Mouse (Mus musculus) stomach, embryonic 14.5 days (tissue): Measurements from ENCODE around the gene Hnrnph3. TPM values are rescaled to one million over a fixed set of nuclear protein-coding genes. Genes with fewer than 3 reads are reported as not detected.

ENCODE experiments used
- ATAC-seq: fragments of 200-750 bp; cut with Nextera tagmentation; 2 replicates; pipeline ENCODE4 v1.8.0; 2017; ENCODE audit warnings: low read depth, moderate TSS enrichment; ENCODE audit not compliant: insufficient number of reproducible peaks, insufficient read depth, low FRiP score
- H3K27ac ChIP-seq: fragments of 300-500 bp; sonication (generic); 2 replicates; pipeline ENCODE4 v1.5.1; 2014; ENCODE audit warnings: mild to moderate bottlenecking, low read length, moderate library complexity, mixed read lengths
- H3K27me3 ChIP-seq: fragments of 300-500 bp; sonication (generic); 2 replicates; pipeline ENCODE4 v1.6.1; 2014; ENCODE audit warnings: low read length, control low read depth, mixed read lengths; ENCODE audit not compliant: control insufficient read depth, insufficient read depth
- H3K36me3 ChIP-seq: fragments of 300-500 bp; sonication (generic); 2 replicates; pipeline ENCODE4 v1.6.1; 2014; ENCODE audit warnings: mild to moderate bottlenecking, control low read depth, low read length, moderate library complexity, mixed read lengths; ENCODE audit not compliant: control insufficient read depth, insufficient read depth
- H3K4me1 ChIP-seq: fragments of 300-500 bp; sonication (generic); 2 replicates; pipeline ENCODE4 v1.6.1; 2014; ENCODE audit warnings: low read length, control low read depth, mixed read lengths; ENCODE audit not compliant: control insufficient read depth, insufficient read depth
- H3K4me2 ChIP-seq: fragments of 300-500 bp; sonication (generic); replicated peaks from 2 replicates; pipeline ENCODE4 v1.6.1; 2014; ENCODE audit warnings: low read depth, low read length, control low read depth
- H3K4me3 ChIP-seq: fragments of 300-500 bp; sonication (generic); 2 replicates; pipeline ENCODE4 v1.5.1; 2014; ENCODE audit warnings: low read depth, low read length, control low read depth
- H3K9ac ChIP-seq: fragments of 300-500 bp; sonication (generic); replicated peaks from 2 replicates; pipeline ENCODE4 v1.6.1; 2014; ENCODE audit warnings: low read depth, mild to moderate bottlenecking, control low read depth, low read length, moderate library complexity, mixed read lengths
- H3K9me3 ChIP-seq: fragments of 300-500 bp; sonication (generic); 2 replicates; pipeline ENCODE4 v1.6.1; 2016; ENCODE audit warnings: low read depth, low read length, control low read depth; ENCODE audit not compliant: control insufficient read depth
- WGBS: fragments of 180-500 bp; shearing (Covaris S2); extraction: QIAGEN DNeasy Blood & Tissue Kit; methylation state at CpG from one replicate; pipeline ENCODE4 v1.1.7; 2014; 5-methylcytosine and 5-hydroxymethylcytosine counted together
- polyA plus RNA-seq: library from polyadenylated mRNA; unstranded; fragments of >200 nt; fragmentation: Nextera tagmentation; extraction: Ambion mirVana; gene quantifications from 2 replicates; pipeline ENCODE4 v1.2.1, GENCODE M21; 2014

Hnrnph3 gene
- polyA plus RNA-seq, 1 experiment from 2014 or later = 75.0 TPM

DNA sequence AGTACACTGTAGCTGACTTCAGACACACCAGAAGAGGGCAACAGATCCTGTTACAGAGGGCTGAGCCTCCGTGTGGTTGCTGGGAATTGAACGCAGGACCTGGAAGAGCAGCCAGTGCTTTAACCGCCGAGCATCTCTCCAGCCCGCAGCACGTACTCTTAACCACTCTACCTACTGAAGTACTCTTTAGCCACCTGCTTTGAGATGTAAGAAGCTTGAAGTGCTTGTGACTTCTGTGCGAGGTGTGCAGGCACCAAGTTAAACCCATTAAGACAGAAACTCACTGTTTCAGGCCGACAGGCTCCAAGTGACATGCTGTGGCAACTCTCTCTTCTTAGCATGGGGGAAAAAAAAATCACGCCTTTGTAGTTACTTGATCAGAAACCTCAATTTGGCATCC, 9.8 kb downstream of the Hnrnph3 start:
- Histone ChIP-seq H3K27ac (no peak overlapping the region), H3K4me1 (no peaks in the 10 kb centered on the region), H3K27me3 (no peaks in the 10 kb centered on the region), H3K9me3 (no peaks in the 10 kb centered on the region), H3K9ac (no peak overlapping the region), H3K4me2 (no peak overlapping the region), H3K36me3 (peaks cover 75% of the 10 kb centered on the region), H3K4me3 (no peak overlapping the region)
- ATAC-seq = no peak
- 89% methylated on average over 9 of the region's 9 CpGs for WGBS

DNA sequence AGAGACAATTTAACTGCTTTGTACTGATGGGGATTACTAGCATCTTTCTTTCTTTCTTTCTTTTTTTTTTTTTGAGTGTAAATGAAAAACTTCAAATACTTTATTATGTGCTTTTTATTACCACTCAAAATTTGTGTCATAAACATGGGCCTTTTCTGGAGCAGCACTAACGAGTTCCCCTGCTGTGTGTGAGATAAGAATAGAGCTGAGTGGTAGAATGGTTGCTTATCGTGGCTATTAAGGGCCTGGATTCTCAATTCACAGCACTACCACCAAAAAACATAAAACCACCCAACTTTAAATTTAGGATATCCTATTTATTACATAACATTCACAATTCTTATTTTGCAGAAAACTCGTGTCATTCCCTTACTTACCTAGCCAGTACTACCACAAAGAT, 10.5 kb downstream of the Hnrnph3 start:
- H3K36me3 ChIP-seq = peaks cover 80% of the 10 kb centered on the region
- no peaks in the 10 kb centered on the region for H3K27me3 ChIP-seq
- no peak overlapping the region for H3K4me3 ChIP-seq
- no peak overlapping the region for H3K4me2 ChIP-seq
- H3K27ac ChIP-seq = no peak overlapping the region
- H3K9me3 ChIP-seq = no peaks in the 10 kb centered on the region
- 79% methylated on average over 3 of the region's 3 CpGs for WGBS
- H3K9ac ChIP-seq = no peak overlapping the region
- H3K4me1 ChIP-seq = no peaks in the 10 kb centered on the region
- ATAC-seq = no peak

DNA sequence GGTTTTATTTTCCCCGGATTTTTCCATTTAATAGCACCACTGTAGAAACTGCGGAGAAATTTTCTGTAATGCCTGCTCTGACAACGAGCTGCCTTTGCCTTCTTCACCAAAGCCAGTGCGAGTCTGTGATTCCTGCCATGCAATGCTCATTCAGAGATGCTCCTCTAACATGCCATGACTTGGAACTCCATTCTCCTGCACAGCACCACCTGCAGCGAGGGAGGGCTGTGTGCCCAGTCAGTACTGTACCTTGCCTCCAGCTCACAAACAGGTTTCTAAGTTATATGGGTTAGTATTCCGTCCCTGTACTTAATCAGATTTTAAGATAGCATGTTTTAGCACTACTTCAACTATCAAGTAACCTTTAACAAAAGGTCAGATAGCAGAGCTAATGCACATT, 12.5 kb downstream of the Hnrnph3 start:
- H3K4me2 ChIP-seq = no peak overlapping the region
- H3K9me3 ChIP-seq = no peaks in the 10 kb centered on the region
- no peak for ATAC-seq
- H3K27me3 ChIP-seq = no peaks in the 10 kb centered on the region
- no peak overlapping the region for H3K27ac ChIP-seq
- no peak overlapping the region for H3K4me3 ChIP-seq
- 91% methylated on average over 6 of the region's 6 CpGs for WGBS
- H3K4me1 ChIP-seq = no peaks in the 10 kb centered on the region
- H3K36me3 ChIP-seq = peaks cover 85% of the 10 kb centered on the region
- H3K9ac ChIP-seq = no peak overlapping the region

DNA sequence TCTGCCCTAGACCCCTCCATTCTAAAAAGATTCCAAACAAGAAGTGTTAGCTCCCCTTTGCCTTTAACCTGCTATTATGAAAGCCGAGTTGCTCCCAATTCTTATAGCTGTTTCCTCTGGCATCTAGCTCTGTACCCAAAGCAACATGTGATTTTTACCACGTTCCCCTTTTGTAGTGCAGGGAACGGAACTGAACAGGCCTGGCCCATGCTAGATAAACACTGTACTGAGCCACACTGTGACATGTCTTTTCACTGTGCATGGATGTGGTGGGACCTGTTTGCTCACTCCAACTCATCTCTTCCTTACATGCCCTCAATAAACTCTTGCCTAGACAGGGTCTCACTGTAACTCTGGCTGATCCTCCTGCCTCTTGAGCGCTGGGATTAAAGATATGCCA, 13.7 kb downstream of the Hnrnph3 start:
- Histone ChIP-seq H3K4me1 (no peaks in the 10 kb centered on the region), H3K27ac (no peak overlapping the region), H3K4me2 (no peak overlapping the region), H3K27me3 (no peaks in the 10 kb centered on the region), H3K9ac (no peak overlapping the region), H3K36me3 (peaks cover 77% of the 10 kb centered on the region), H3K4me3 (no peak overlapping the region), H3K9me3 (no peaks in the 10 kb centered on the region)
- WGBS = 70% methylated on average over 4 of the region's 4 CpGs
- ATAC-seq = no peak

DNA sequence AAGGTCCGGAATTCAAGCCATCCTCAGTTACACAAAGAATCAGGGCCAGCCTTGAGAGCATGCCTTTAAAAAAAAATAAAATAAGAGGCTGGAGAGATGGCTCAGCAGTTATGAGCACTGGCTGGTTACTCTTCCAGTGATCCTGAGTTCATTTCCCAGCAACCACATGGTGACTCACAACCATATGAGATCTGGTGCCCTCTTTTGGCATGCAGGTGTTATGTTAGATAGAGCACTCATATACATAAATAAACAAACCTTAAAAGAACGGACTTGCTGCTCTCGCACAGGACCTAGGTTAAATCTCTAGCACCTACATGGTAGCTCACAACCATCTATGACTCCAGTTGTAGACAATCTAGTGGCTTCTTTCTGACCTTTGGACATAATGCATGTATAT, 15.8 kb downstream of the Hnrnph3 start:
- no peaks in the 10 kb centered on the region for H3K9me3 ChIP-seq
- WGBS = 41% methylated on average over 3 of the region's 3 CpGs
- no peak overlapping the region for H3K4me3 ChIP-seq
- H3K36me3 ChIP-seq = peaks cover 69% of the 10 kb centered on the region
- no peaks in the 10 kb centered on the region for H3K27me3 ChIP-seq
- no peak overlapping the region for H3K4me2 ChIP-seq
- ATAC-seq = no peak
- H3K4me1 ChIP-seq = no peaks in the 10 kb centered on the region
- no peak overlapping the region for H3K9ac ChIP-seq
- no peak overlapping the region for H3K27ac ChIP-seq

DNA sequence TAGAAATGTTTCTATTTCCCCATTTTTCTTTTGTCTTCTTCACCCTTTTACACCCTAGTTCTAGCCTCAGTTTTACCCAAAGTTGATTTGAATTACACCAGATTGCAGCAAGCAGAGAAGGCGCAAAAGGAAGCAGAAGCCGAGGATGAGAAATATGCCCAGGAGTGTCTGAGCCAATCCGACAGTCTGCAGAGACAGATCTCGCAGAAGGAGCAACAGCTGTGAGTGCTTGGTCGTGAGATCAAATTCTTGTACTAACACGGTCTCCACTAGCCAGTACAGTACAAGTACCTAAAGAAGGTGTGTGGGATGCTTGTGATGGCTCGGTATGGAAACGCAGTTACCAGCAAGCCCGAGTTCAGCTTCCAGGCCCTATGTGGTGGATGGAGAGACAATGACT, 19.5 kb downstream of the Hnrnph3 start:
- Histone ChIP-seq H3K9me3 (no peaks in the 10 kb centered on the region), H3K27ac (no peak overlapping the region), H3K36me3 (peaks cover 55% of the 10 kb centered on the region), H3K27me3 (no peaks in the 10 kb centered on the region), H3K4me1 (no peaks in the 10 kb centered on the region), H3K4me2 (no peak overlapping the region), H3K4me3 (no peak overlapping the region), H3K9ac (no peak overlapping the region)
- no peak for ATAC-seq
- WGBS = 88% methylated on average over 9 of the region's 9 CpGs

DNA sequence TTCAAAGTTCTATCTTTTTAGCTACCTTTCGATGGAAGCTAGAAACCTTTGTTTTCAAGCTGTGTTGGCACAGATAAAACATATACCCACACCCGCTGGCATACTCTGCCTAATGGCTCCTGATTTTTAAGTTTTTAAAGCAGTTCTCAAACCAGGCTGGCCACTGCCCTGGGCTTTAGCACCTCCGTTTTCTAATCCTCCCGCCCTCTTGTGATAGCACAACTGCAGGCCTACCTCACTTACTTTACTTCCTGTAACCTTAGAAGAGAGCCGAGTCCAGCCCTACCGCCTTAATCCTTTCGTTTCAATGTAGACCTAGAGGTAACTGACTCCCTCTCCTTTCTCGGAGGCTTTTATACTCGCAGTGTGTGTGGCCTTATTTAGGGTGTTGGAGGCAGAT, 20.8 kb downstream of the Hnrnph3 start:
- 76% methylated on average over 9 of the region's 9 CpGs for WGBS
- Histone ChIP-seq H3K36me3 (peaks cover 60% of the 10 kb centered on the region), H3K4me3 (no peak overlapping the region)

DNA sequence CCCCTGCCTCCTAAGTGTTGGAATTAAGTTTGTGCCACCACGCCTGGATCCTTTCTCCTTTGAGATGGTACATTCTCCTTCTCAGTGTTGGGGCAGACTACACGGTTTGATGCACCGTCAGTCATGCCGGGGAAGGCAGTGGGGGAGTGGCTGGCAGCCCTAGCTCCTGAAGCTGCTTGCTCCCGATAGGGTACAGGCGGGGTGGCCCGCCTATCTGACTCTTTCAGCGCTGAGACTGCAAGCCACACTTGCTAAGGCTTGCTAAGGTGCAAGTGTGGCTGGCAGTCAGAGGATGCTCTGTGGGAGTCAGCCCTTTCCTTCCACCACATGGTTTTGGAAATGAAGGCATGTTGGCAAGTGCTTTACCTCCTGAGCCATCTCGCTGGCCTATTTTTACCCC, 23.4 kb downstream of the Hnrnph3 start:
- 76% methylated on average over 9 of the region's 9 CpGs for WGBS
- Histone ChIP-seq H3K4me3 (no peak overlapping the region), H3K9ac (no peak overlapping the region), H3K27me3 (no peaks in the 10 kb centered on the region), H3K36me3 (peaks cover 50% of the 10 kb centered on the region), H3K4me2 (no peak overlapping the region), H3K4me1 (no peaks in the 10 kb centered on the region), H3K27ac (no peak overlapping the region), H3K9me3 (no peaks in the 10 kb centered on the region)
- ATAC-seq = no peak

More for the DNA sequence above, 20.8 kb downstream of the Hnrnph3 start:
- H3K9me3 ChIP-seq = no peaks in the 10 kb centered on the region
- ATAC-seq = no peak
- no peak overlapping the region for H3K27ac ChIP-seq
- no peaks in the 10 kb centered on the region for H3K4me1 ChIP-seq
- H3K27me3 ChIP-seq = no peaks in the 10 kb centered on the region
- H3K9ac ChIP-seq = no peak overlapping the region
- no peak overlapping the region for H3K4me2 ChIP-seq

DNA sequence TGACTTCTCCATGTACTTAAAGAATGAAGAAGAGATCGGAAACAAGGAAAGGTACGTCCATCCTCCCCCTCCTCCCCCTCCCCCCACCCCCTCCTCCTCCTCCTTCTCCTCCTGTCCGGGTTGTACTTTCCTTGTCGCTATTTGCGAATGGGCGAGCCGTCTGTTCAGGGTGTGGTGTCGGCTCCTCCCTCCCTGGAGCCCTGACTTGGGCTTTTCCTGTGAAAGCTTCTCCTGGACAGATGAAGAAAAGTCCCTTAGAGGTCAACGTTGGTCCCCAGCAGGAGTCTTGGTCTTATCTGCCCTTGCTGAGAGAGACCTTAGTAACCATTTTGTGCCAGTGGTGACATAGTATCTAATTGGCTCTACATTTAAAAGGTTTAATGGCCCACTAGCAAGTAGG, 30.0 kb downstream of the Hnrnph3 start:
- Histone ChIP-seq H3K9ac (no peak overlapping the region), H3K4me1 (no peaks in the 10 kb centered on the region), H3K36me3 (peaks cover 52% of the 10 kb centered on the region), H3K9me3 (no peaks in the 10 kb centered on the region), H3K27me3 (no peaks in the 10 kb centered on the region), H3K4me3 (no peak overlapping the region), H3K27ac (no peak overlapping the region), H3K4me2 (no peak overlapping the region)
- 74% methylated on average over 6 of the region's 9 CpGs for whole genome bisulfite sequencing
- ATAC-seq = no peak
